Mouse (Mus musculus): ENCODE measurements around the gene Gm5134.
A peak's percentile ranks its signal among the peaks of the same experiment; 100 is the strongest.

Gm5134 gene

DNA sequence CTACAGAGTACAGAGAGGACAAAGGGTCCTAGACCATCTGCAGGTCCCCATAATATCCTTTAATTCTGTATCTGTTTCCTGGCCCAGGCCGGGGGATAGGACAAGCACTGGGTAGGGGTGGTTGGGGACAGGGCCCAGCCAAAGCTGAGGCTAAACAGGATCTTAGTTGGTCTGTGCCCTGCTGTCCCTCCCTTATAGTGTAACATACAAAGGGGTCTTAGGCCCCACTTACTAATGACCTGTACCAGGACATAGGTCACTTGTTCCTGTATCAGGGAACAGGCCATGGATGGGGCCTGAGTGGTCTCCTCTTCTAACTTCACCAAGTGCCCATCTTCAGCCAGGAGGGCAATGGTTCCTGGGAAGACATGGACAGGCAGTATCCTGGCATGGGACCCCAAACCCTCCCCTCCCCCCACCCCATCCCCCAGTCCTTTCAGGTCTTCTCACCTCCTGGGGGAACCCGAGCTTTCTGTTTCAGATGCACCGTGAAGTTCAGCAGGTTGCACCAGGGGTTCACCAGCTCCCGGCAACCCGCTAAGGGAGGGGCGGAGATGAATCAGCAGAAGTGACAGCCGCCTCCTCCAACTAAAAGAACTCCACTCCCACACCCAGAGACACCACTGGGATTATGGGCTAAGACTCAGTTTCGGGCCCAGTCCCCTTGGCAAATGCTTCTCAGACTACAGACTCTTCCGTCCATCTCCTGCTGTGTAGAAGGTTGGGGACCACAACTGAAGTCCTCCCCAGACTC lies 14.7 kb upstream of the Gm5134 start:
- peak; percentile 36 for DNase-seq (ENCODE audit: low read depth)

GRCm38 (mm10) chr10:75940520-75940919 lies 13.8 kb upstream of the Gm5134 start, which contains the start of gene Gm867:
Gene Gm867 (minus strand): TSS chr10:75940672.
- DNase-seq (ENCODE audit: low read depth): no peak

DNA sequence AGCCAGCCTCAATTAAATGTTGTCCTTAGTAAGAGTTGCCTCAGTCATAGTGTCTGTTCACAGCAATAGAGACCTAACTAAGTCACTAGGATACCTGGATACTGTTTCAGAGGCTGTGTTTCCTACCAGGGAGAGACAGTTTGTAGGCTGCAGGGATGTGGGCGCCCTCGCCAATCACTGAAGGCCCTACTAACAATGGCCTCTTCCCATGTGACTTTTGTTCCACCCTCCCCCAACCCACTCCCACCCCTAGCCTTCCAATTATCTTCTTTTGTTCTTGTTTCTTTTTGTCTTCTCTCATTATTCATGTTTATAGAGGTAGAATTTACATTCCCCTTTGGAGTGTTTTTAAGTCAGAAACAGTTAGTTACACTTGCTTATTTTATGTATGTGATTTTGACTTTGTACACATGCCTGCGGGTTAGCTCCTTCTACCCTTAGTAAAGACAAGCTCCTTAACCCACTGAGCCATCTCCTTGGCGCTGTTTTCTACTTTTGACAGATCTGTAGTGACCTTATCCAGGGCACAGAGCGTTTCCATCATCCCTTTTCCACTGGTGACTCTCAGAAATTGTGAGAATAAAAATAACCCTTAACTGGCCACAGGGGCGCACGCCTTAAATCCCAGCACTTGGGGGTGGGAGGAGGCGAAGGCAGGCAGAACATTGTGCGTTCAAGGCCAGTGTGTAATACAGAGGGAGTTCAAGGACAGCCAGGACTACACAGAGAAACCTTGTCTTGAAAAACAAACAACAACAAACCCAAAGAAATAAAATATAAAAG lies 13.1 kb upstream of the Gm5134 start:
- no peak for DNase-seq (ENCODE audit: low read depth)

- DNase-seq (ENCODE audit: low read depth): no peak
Observed at GRCm38 (mm10) chr10:75942736-75943477, 11.4 kb upstream of the Gm5134 start, which contains the start of gene Vpreb3. Gene Vpreb3 (plus strand): TSS chr10:75943057.

DNA sequence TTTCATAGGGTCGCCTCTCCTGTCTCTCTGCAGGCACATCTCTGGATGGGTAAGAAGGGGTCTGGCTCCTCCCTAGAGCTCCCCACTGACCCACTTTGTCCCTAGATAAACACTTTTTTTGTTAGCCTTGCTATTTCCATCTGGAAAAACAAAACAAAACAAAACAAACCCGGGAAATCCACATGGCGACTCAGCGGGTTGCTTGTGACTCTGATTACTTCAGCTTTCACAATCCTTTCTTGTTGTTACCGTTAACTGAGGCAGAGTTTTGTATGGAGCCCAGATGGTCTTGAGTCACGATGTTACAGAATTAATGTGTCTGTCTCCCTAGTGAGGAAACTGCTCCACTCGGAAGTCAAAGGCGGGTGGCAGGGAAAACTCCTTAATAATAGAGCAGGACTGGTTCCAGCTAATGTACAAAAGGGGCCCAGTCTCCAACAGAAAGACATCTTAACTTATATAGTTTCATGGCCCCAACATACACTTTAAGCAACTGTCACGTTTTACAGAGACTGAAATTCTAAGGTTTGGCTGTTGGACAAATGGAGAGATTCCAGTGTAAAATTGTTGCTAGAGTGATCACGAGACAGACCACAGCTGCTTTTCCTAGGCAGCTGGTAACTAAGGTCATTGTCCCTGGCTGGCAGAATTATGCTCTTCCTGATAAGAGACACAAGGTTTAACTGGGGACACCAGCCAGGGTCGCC lies 10.1 kb upstream of the Gm5134 start:
- DNase-seq (ENCODE audit: low read depth): no peak

GRCm38 (mm10) chr10:75945213-75945612 lies 9.1 kb upstream of the Gm5134 start:
- no peak for DNase-seq (ENCODE audit: low read depth)

DNA sequence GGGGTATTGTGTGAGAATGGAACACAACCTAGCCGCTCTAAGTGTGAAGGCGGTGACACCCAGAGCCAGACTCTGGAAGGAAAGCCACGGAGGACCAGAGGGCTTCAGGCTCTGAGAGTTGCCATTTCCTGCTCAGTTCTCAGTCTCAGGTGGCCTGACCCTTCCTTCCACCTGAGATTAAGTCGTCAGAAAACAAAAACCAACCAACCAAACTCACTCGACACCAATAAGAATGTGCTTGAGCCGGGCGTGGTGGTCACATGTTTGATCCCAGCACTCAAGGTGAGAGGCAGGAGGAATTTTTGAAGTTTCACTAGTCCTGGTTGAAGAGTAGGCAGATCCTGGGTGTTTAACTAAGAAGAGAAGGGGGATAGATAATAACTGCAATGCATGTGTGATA lies 8.4 kb upstream of the Gm5134 start:
- DNase-seq (ENCODE audit: low read depth): no peak

DNA sequence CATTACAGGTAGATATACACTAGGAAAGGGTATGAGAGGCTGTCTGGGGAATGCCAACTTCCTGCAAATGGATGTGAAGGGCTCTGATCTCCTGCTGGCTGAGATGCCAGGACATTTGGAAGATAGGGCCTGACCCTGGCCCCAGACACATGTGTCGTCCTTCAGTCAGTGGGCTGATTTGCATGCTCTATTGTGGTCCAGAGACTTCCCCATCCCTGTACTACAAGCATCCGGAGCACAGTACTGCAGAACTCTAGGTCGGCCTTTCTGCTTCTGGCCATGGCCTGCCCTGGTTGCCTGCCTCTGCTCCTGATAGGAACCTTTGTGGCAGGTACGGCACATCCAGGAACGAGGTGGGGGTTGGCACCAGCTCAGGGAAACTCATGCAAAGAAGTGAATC lies 6.2 kb upstream of the Gm5134 start:
- no peak for DNase-seq (ENCODE audit: low read depth)

- DNase-seq (ENCODE audit: low read depth): no peak
Observed at GRCm38 (mm10) chr10:75949053-75950045, 5.0 kb upstream of the Gm5134 start.

- no peak for DNase-seq (ENCODE audit: low read depth)
Observed at GRCm38 (mm10) chr10:75950791-75951210, 3.5 kb upstream of the Gm5134 start.

- peak; percentile 85 for DNase-seq (ENCODE audit: low read depth)
Observed at GRCm38 (mm10) chr10:75951424-75952050, 2.8 kb upstream of the Gm5134 start.

GRCm38 (mm10) chr10:75973846-75974245 lies 19.5 kb downstream of the Gm5134 start:
- no peak for DNase-seq (ENCODE audit: low read depth)

GRCm38 (mm10) chr10:75975216-75975615 lies 20.9 kb downstream of the Gm5134 start:
- peak; percentile 67 for DNase-seq (ENCODE audit: low read depth)

- peak; percentile 42 for DNase-seq (ENCODE audit: low read depth)
Observed at GRCm38 (mm10) chr10:75978119-75978834, 24.0 kb downstream of the Gm5134 start.

DNA sequence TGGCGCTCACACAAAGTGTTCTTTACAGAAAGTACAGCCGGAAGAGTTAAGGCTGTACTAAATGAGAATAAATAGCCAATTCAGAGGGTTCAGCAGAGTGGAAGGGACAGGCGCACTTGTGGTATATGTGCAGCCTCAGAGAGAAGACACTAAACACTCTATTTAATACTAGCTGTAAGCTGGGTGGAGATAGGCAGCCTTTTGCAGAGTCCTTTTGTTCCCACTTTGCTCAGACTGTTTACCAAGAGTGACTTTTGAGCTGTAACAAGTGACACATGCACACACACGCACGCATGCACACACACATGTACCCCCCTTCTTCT lies 24.5 kb downstream of the Gm5134 start:
- no peak for DNase-seq (ENCODE audit: low read depth)

DNA sequence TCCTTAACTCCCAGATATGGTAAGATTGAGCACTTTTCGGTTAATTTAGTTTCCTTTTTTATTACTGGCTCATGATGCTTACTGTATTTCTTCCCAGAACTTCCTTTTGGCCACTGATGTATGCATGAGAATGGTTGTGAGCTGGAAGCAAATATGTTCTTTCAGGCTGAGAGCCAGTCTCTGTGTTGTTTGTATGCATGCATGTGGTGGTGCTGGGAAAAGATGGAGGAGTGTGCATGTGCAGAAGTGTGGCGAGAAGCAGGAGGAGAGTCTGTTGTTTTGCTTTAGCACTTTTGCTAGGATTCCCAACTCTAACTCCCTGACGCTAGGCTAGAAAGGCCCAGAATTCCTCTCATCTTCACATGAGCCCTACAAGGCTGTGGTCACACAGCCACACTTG lies 25.1 kb downstream of the Gm5134 start:
- no peak for DNase-seq (ENCODE audit: low read depth)

GRCm38 (mm10) chr10:75990430-75991042 lies 36.2 kb downstream of the Gm5134 start:
- no peak for DNase-seq (ENCODE audit: low read depth)

GRCm38 (mm10) chr10:75993616-75994240 lies 39.4 kb downstream of the Gm5134 start:
- DNase-seq (ENCODE audit: low read depth): no peak
